Mouse (Mus musculus) stomach, embryonic 16.5 days (tissue): ENCODE measurements at regions not wholly inside any gene's neighbourhood (a gene's known extent, or its start where the extent isn't known, plus 50 kb on each side); places are given as distances from the start of the nearest gene placed in this dataset.

Source experiments
- ATAC-seq: fragments of 200-750 bp; cut with Nextera tagmentation; 2 replicates; pipeline ENCODE4 v1.8.0; 2017; ENCODE audit warnings: moderate number of reproducible peaks, moderate TSS enrichment; ENCODE audit not compliant: insufficient read depth, low FRiP score
- H3K27ac ChIP-seq: fragments of 300-500 bp; sonication (generic); 2 replicates; pipeline ENCODE4 v1.5.1; 2014; ENCODE audit warnings: low read length
- H3K27me3 ChIP-seq: fragments of 300-500 bp; sonication (generic); 2 replicates; pipeline ENCODE4 v1.6.1; 2014; ENCODE audit warnings: low read length, control low read depth, mixed read lengths; ENCODE audit not compliant: control insufficient read depth, insufficient read depth
- H3K36me3 ChIP-seq: fragments of 300-500 bp; sonication (generic); 2 replicates; pipeline ENCODE4 v1.6.1; 2014; ENCODE audit warnings: low read length; ENCODE audit not compliant: control insufficient read depth, insufficient read depth
- H3K4me1 ChIP-seq: fragments of 300-500 bp; sonication (generic); 2 replicates; pipeline ENCODE4 v1.6.1; 2014; ENCODE audit warnings: low read length, control low read depth, mixed read lengths; ENCODE audit not compliant: control insufficient read depth, insufficient read depth
- H3K4me2 ChIP-seq: fragments of 300-500 bp; sonication (generic); 2 replicates; pipeline ENCODE4 v1.6.1; 2014; ENCODE audit warnings: low read depth, low read length, mixed read lengths
- H3K4me3 ChIP-seq: fragments of 300-500 bp; sonication (generic); replicated peaks from 2 replicates; pipeline ENCODE4 v1.5.1; 2014; ENCODE audit warnings: mild to moderate bottlenecking, low read length
- H3K9ac ChIP-seq: fragments of 300-500 bp; sonication (generic); 2 replicates; pipeline ENCODE4 v1.6.1; 2014; ENCODE audit warnings: low read length
- H3K9me3 ChIP-seq: fragments of 300-500 bp; sonication (generic); replicated peaks from 2 replicates; pipeline ENCODE4 v1.6.1; 2016; ENCODE audit warnings: low read length, control low read depth; ENCODE audit not compliant: control insufficient read depth
- WGBS: fragments of 180-500 bp; shearing (Covaris S2); extraction: QIAGEN DNeasy Blood & Tissue Kit; methylation state at CpG from one replicate; pipeline ENCODE4 v1.1.7; 2014; 5-methylcytosine and 5-hydroxymethylcytosine counted together

GRCm38 (mm10) chr11:113084442-113084841 is 302.4 kb downstream of the Sox9 start:
- Histone ChIP-seq H3K4me2 (no peak overlapping the region), H3K4me1 (peaks cover 15% of the 10 kb centered on the region), H3K9ac (no peak overlapping the region), H3K4me3 (no peak overlapping the region), H3K9me3 (no peaks in the 10 kb centered on the region), H3K27me3 (no peaks in the 10 kb centered on the region), H3K27ac (no peak overlapping the region), H3K36me3 (no peaks in the 10 kb centered on the region)
- WGBS, result 65% methylated on average over 6 of the region's 6 CpGs
- no peak for ATAC-seq

DNA sequence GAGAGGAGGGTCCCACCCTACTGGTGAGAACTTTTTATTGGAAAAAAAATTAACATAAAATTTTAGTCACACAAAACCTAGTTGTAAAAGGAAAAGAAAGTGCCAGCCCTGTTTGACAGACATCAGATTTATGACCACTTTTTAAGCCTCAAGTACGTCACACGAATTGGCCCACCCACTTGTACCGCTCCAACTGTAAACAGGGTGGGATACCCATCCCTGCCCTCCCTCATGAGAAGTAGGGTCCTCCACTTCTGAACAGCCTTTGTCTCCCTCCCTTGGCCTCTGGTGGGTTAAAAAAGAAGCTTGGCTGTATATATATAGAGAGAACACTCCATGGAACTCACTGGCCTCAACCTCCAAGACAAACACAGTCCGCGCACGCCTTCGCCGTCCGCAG is 303.5 kb downstream of the Sox9 start:
- Histone ChIP-seq H3K9ac (no peak overlapping the region), H3K4me2 (peak overlapping the region; percentile 28; the same call in 1 of the 2 replicates), H3K27me3 (no peaks in the 10 kb centered on the region), H3K4me3 (no peak overlapping the region), H3K27ac (no peak overlapping the region), H3K4me1 (peaks cover 15% of the 10 kb centered on the region), H3K36me3 (no peaks in the 10 kb centered on the region), H3K9me3 (no peaks in the 10 kb centered on the region)
- peak; percentile 44; the same call in 1 of the 2 replicates for ATAC-seq
- WGBS, result 26% methylated on average over 9 of the region's 9 CpGs

DNA sequence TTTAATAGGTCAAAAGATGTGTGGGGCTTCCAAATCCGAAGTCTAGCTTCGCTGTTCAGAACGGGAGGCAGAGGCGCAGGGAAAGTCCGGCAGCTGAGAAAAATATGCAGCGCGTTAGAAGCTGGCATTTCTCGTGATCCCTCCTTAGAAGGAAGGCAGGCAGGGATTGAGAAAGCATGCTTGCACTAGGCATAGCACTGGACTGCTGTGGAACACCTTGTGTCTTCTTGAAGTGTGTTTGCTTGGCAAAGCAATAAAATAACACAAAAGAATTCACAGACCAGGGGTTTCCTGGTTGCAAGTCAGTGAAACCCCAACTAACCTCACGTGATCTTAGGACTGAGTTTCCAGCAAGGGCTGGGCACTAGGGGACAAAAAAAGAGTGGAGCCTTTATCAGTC is 305.1 kb downstream of the Sox9 start:
- Histone ChIP-seq H3K9ac (peak overlapping the region; percentile 51; the same call in 1 of the 2 replicates), H3K4me2 (peak overlapping the region; percentile 30), H3K9me3 (no peaks in the 10 kb centered on the region), H3K27ac (peak overlapping the region; percentile 68), H3K36me3 (no peaks in the 10 kb centered on the region), H3K4me3 (peak overlapping the region; percentile 19; the same call in 1 of the 2 replicates), H3K27me3 (no peaks in the 10 kb centered on the region), H3K4me1 (peaks cover 15% of the 10 kb centered on the region)
- WGBS, result 22% methylated on average over 9 of the region's 9 CpGs
- 0 out of 2 replicates have a peak, but pooled peaks have one; percentile 15 for ATAC-seq

GRCm38 (mm10) chr11:113089637-113090351 is 307.8 kb downstream of the Sox9 start:
- Histone ChIP-seq H3K4me1 (peaks cover 14% of the 10 kb centered on the region), H3K27ac (no peak overlapping the region), H3K9ac (no peak overlapping the region), H3K36me3 (no peaks in the 10 kb centered on the region), H3K4me3 (no peak overlapping the region), H3K9me3 (no peaks in the 10 kb centered on the region), H3K27me3 (no peaks in the 10 kb centered on the region), H3K4me2 (no peak overlapping the region)
- ATAC-seq, result no peak; the same call in 1 of the 2 replicates
- WGBS, result 83% methylated on average over 11 of the region's 11 CpGs

DNA sequence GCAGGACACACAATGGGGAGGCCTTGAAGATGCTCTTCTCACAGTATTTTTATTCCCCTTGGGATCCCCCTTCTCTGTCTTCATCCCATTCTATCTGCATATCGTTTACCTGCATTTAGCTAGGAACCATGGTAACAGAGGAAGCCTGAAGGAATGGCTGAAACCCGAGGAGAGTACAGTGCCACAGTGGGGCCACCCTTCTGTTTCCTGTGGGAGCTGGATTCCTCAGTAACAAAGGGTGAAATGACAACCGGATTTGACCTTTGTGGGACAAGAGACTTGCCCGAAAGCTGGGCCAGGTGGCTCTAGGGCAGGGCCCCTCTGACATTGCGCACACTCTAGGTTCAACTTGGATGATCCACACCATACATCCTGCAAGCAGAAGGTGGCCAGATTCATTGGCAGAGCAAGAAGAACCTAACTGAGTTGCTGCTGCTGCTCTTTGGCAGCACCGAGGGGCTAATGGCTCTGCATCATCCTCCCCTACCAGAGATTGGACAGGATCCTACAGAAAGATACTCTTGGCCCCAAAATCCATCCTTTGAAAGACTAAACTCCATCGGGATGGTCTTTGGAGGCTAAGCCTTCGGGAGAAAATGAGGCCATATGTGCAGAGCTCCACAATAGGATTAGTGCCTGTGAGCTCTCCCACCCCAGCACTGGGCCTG is 310.0 kb downstream of the Sox9 start:
- no peaks in the 10 kb centered on the region for H3K9me3 ChIP-seq
- peaks cover 13% of the 10 kb centered on the region; the same call in 1 of the 2 replicates for H3K4me1 ChIP-seq
- H3K27ac ChIP-seq, result no peak overlapping the region
- no peak overlapping the region for H3K9ac ChIP-seq
- no peaks in the 10 kb centered on the region for H3K36me3 ChIP-seq
- H3K4me2 ChIP-seq, result no peak overlapping the region
- H3K4me3 ChIP-seq, result no peak overlapping the region
- ATAC-seq, result no peak
- H3K27me3 ChIP-seq, result no peaks in the 10 kb centered on the region
- 71% methylated on average over 8 of the region's 8 CpGs for WGBS

DNA sequence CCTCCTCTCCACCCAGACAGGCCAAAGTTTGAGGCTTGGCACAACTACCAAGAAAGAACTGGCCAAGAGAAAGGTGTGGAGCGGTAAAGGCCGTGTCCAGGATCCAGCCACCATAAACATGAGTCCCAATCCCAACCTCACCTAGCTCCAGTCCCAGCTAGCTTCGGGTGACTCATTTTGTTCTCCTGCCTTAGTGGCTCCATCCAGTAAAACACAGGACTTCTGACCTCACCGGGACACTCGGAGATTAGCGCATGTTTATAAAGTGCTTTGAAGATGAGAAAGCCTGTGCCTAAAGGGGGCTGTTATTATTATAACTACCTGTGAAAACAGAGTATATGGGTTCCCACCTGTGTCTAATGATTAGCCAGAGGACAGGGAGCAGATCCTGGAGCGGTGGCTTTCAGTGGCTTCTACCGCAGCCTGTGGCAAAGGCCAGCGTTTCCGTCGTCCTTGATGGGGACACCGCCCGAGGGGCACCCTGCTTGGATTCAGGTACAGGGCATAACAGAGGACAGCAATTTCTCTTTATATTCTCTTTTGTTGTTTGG is 311.9 kb downstream of the Sox9 start:
- Histone ChIP-seq H3K4me2 (no peak overlapping the region), H3K36me3 (no peaks in the 10 kb centered on the region), H3K27me3 (no peaks in the 10 kb centered on the region), H3K9me3 (no peaks in the 10 kb centered on the region), H3K4me1 (peaks cover 13% of the 10 kb centered on the region; the same call in 1 of the 2 replicates), H3K4me3 (no peak overlapping the region), H3K27ac (no peak overlapping the region), H3K9ac (no peak overlapping the region; the same call in 1 of the 2 replicates)
- WGBS, result 72% methylated on average over 13 of the region's 13 CpGs
- no peak for ATAC-seq

- Histone ChIP-seq H3K27ac (no peak overlapping the region), H3K4me2 (no peak overlapping the region), H3K4me3 (no peak overlapping the region), H3K36me3 (no peaks in the 10 kb centered on the region), H3K9me3 (no peaks in the 10 kb centered on the region), H3K9ac (0 out of 2 replicates have a peak overlapping the region, but pooled peaks have one; percentile 22), H3K27me3 (no peaks in the 10 kb centered on the region), H3K4me1 (peaks cover 18% of the 10 kb centered on the region; the same call in 1 of the 2 replicates)
- ATAC-seq, result no peak
- WGBS, result 52% methylated on average over 8 of the region's 8 CpGs
Measured at GRCm38 (mm10) chr11:113095625-113096024, 313.6 kb downstream of the Sox9 start.

- Histone ChIP-seq H3K9me3 (no peaks in the 10 kb centered on the region), H3K4me3 (no peak overlapping the region), H3K4me1 (peaks cover 23% of the 10 kb centered on the region; the same call in 1 of the 2 replicates), H3K36me3 (no peaks in the 10 kb centered on the region), H3K27ac (peak overlapping the region; percentile 7; the same call in 1 of the 2 replicates), H3K27me3 (no peaks in the 10 kb centered on the region), H3K4me2 (no peak overlapping the region), H3K9ac (0 out of 2 replicates have a peak overlapping the region, but pooled peaks have one; percentile 22)
- WGBS, result 44% methylated on average over 8 of the region's 8 CpGs
- no peak for ATAC-seq
Measured at GRCm38 (mm10) chr11:113096209-113096608, 314.2 kb downstream of the Sox9 start.

- no peak for ATAC-seq
- peaks cover 29% of the 10 kb centered on the region; the same call in 1 of the 2 replicates for H3K4me1 ChIP-seq
- H3K4me2 ChIP-seq, result no peak overlapping the region
- no peaks in the 10 kb centered on the region for H3K27me3 ChIP-seq
- no peaks in the 10 kb centered on the region for H3K36me3 ChIP-seq
- H3K9me3 ChIP-seq, result no peaks in the 10 kb centered on the region
- H3K9ac ChIP-seq, result no peak overlapping the region
- 95% methylated on average over 2 of the region's 2 CpGs for WGBS
- no peak overlapping the region for H3K4me3 ChIP-seq
- H3K27ac ChIP-seq, result no peak overlapping the region
Measured at GRCm38 (mm10) chr11:113098360-113098759, 316.3 kb downstream of the Sox9 start.
